Mouse (Mus musculus) heart, adult 11 months (tissue): ENCODE measurements at regions not wholly inside any gene's neighbourhood (a gene's known extent, or its start where the extent isn't known, plus 50 kb on each side); places are given as distances from the start of the nearest gene placed in this dataset.

ENCODE experiments used
- DNase-seq: peaks from one replicate; pipeline ENCODE4 v3.0.0; 2022

GRCm38 (mm10) chr1:21132340-21132739 lies 53.3 kb upstream of the Tram2 start:
- DNase-seq: no peak

DNA sequence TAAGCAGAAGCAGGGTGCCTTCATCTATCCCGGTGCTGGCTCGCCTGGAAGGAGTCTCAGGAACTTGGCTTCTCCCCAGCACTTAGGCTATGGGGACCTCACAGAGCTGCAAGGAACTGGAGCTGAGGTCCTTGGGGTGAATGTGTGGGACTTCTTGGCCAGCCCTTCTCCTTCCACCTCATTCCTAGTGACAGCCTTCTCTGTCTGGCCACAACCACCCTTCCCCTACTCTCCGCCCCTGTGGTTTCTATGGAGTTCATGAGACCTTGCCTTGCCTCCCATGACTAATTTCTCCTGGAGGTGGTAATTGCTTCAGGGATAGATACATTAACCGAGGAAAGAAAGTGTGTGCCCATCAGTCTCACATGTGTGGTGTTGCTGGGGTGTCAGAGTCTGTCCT lies 67.9 kb upstream of the Tram2 start:
- no peak for DNase-seq

DNA sequence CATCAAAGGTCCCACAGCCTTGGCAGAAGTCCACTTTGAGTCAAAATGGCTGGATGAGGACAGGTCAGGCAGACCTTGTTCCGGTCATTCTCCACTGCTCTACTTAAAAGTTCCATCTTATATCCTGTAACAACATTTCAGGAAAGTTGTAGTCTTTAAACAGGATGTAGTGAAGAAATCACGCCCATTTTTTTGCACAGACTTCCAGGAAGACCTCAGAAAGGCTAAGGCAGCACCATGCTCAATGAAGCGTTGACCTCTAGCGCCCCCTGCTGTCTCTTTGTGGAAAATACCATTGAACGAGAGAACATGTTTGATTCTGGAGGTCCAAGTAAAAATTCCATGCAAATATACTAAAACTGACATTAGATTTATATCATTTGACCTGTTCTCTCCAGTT lies 56.6 kb upstream of the Tmem14a start:
- peak; percentile 84 for DNase-seq

GRCm38 (mm10) chr1:21166287-21166733 lies 52.1 kb upstream of the Tmem14a start:
- DNase-seq: peak; percentile 98

GRCm38 (mm10) chr1:21166762-21167161 lies 51.6 kb upstream of the Tmem14a start:
- DNase-seq: peak; percentile 86
